Mouse (Mus musculus) spleen, adult 2 months (tissue): ENCODE data around the gene Ubtfl1.

ENCODE experiments used
- CTCF ChIP-seq: fragments of 200-500 bp; IDR thresholded peaks from 2 replicates; pipeline ENCODE4 v1.5.1; 2011; ENCODE audit warnings: mild to moderate bottlenecking, inconsistent platforms; ENCODE audit not compliant: insufficient read depth, insufficient read length, insufficient replicate concordance; ENCODE audit errors: extremely low read depth
- POLR2A ChIP-seq: fragments of 200-500 bp; IDR thresholded peaks from 2 replicates; pipeline ENCODE4 v1.6.1; 2011; ENCODE audit warnings: low read depth, low read length, inconsistent platforms

GRCm38 (mm10) chr9:18385782-18386181 lies 18.4 kb upstream of the Ubtfl1 start:
- no peak for TF ChIP-seq POLR2A
- no peak for TF ChIP-seq CTCF
